Mouse (Mus musculus): ENCODE measurements at regions not wholly inside any gene's neighbourhood (a gene's known extent, or its start where the extent isn't known, plus 50 kb on each side); places are given as distances from the start of the nearest gene placed in this dataset.

DNA sequence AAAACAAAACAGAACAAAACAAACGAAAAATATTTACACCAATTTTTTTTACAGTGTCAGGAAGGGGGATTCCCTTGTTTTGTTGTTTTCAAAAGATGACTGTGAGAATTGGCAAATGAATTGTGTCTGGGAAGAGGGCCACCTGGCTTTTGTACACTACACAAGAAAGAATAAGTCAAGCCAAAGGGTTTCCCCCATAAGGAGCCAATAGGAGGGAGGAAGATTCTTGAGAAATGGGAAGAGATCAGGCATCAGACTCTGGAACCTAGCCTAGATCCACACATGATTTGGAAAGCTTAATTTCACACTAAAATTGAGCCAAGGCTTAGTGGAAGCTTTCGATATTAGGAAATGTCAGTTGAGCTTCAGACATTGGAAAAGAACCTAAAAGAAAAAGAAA lies 52.4 kb upstream of the Prmt6 start:
- no peak for TF ChIP-seq POLR2A (IDR thresholded peaks at IDR 0.05; ENCODE audit: borderline replicate concordance, extremely low read depth, insufficient read depth, insufficient read length, poor library complexity, severe bottlenecking)
- no peak for TF ChIP-seq CTCF (IDR thresholded peaks at IDR 0.05; ENCODE audit: borderline replicate concordance, extremely low read depth, insufficient read depth, insufficient read length)

Measured in brain, embryonic 14.5 days (tissue).